Mouse (Mus musculus) hindbrain, embryonic 16.5 days (tissue): ENCODE data around the gene Riok2. TPM values are rescaled to one million over a fixed set of nuclear protein-coding genes. Genes with fewer than 3 reads are reported as not detected.

ENCODE experiments used
- ATAC-seq: fragments of 200-750 bp; cut with Nextera tagmentation; 2 replicates; pipeline ENCODE4 v1.8.0; 2017; ENCODE audit warnings: moderate TSS enrichment, moderate library complexity
- H3K27ac ChIP-seq: fragments of 300-500 bp; sonication (generic); 2 replicates; pipeline ENCODE4 v1.5.1; 2014; ENCODE audit warnings: low read depth, mild to moderate bottlenecking, control low read depth, low read length, moderate library complexity
- H3K27me3 ChIP-seq: fragments of 300-500 bp; sonication (generic); replicated peaks from 2 replicates; pipeline ENCODE4 v1.6.1; 2014; ENCODE audit warnings: low read length; ENCODE audit not compliant: control insufficient read depth, insufficient read depth
- H3K36me3 ChIP-seq: fragments of 300-500 bp; sonication (generic); 2 replicates; pipeline ENCODE4 v1.6.1; 2014; ENCODE audit warnings: mild to moderate bottlenecking, low read length, moderate library complexity, mixed read lengths; ENCODE audit not compliant: control insufficient read depth, insufficient read depth
- H3K4me1 ChIP-seq: fragments of 300-500 bp; sonication (generic); 2 replicates; pipeline ENCODE4 v1.6.1; 2014; ENCODE audit warnings: low read depth, low read length; ENCODE audit not compliant: control insufficient read depth, insufficient read depth
- H3K4me2 ChIP-seq: fragments of 300-500 bp; sonication (generic); 2 replicates; pipeline ENCODE4 v1.6.1; 2014; ENCODE audit warnings: mild to moderate bottlenecking, low read length, control low read depth, moderate library complexity
- H3K4me3 ChIP-seq: fragments of 300-500 bp; sonication (generic); 2 replicates; pipeline ENCODE4 v1.5.1; 2014; ENCODE audit warnings: mild to moderate bottlenecking, low read length, control low read depth, moderate library complexity
- H3K9ac ChIP-seq: fragments of 300-500 bp; sonication (generic); 2 replicates; pipeline ENCODE4 v1.6.1; 2014; ENCODE audit warnings: low read depth, mild to moderate bottlenecking, control low read depth, low read length, moderate library complexity
- H3K9me3 ChIP-seq: fragments of 300-500 bp; sonication (generic); 2 replicates; pipeline ENCODE4 v1.6.1; 2014; ENCODE audit warnings: mild to moderate bottlenecking, low read length, moderate library complexity; ENCODE audit not compliant: control insufficient read depth
- WGBS: fragments of 180-500 bp; shearing (Covaris S2); extraction: QIAGEN DNeasy Blood & Tissue Kit; methylation state at CpG from one replicate; pipeline ENCODE4 v1.1.7; 2014; 5-methylcytosine and 5-hydroxymethylcytosine counted together
- polyA plus RNA-seq: library from polyadenylated mRNA; unstranded; fragments of >200 nt; fragmentation: Nextera tagmentation; extraction: Ambion mirVana; gene quantifications from 2 replicates; pipeline ENCODE4 v1.2.1, GENCODE M21; 2015

The Riok2 gene
- polyA plus RNA-seq, 1 experiment from 2014 or later: 21.2 TPM

GRCm38 (mm10) chr17:17403578-17404112 lies 29.5 kb downstream of the Riok2 start:
- peak overlapping the region; percentile 20 for H3K4me2 ChIP-seq
- H3K36me3 ChIP-seq: no peaks in the 10 kb centered on the region
- WGBS: 39% methylated on average over 3 of the region's 3 CpGs

GRCm38 (mm10) chr17:17404811-17405544 lies 30.9 kb downstream of the Riok2 start:
- H3K9ac ChIP-seq: no peak overlapping the region

More at GRCm38 (mm10) chr17:17403578-17404112, 29.5 kb downstream of the Riok2 start:
- Histone ChIP-seq H3K9me3 (no peaks in the 10 kb centered on the region), H3K9ac (no peak overlapping the region), H3K27me3 (no peaks in the 10 kb centered on the region), H3K4me1 (no peaks in the 10 kb centered on the region; the same call in 1 of the 2 replicates), H3K27ac (no peak overlapping the region), H3K4me3 (no peak overlapping the region)
- no peak for ATAC-seq

GRCm38 (mm10) chr17:17405606-17406005 lies 31.5 kb downstream of the Riok2 start:
- H3K27ac ChIP-seq: no peak overlapping the region
- ATAC-seq: no peak

More at GRCm38 (mm10) chr17:17404811-17405544, 30.9 kb downstream of the Riok2 start:
- 38% methylated on average over 8 of the region's 8 CpGs for WGBS
- peak overlapping the region; percentile 11; the same call in 1 of the 2 replicates for H3K4me2 ChIP-seq
- H3K9me3 ChIP-seq: no peaks in the 10 kb centered on the region
- H3K4me3 ChIP-seq: no peak overlapping the region
- no peaks in the 10 kb centered on the region for H3K36me3 ChIP-seq
- H3K4me1 ChIP-seq: peaks cover 4% of the 10 kb centered on the region
- no peaks in the 10 kb centered on the region for H3K27me3 ChIP-seq
- ATAC-seq: no peak
- H3K27ac ChIP-seq: no peak overlapping the region

GRCm38 (mm10) chr17:17408137-17408536 lies 34.0 kb downstream of the Riok2 start:
- no peaks in the 10 kb centered on the region for H3K27me3 ChIP-seq
- H3K27ac ChIP-seq: no peak overlapping the region
- H3K9ac ChIP-seq: no peak overlapping the region
- ATAC-seq: no peak
- H3K9me3 ChIP-seq: no peaks in the 10 kb centered on the region
- no peaks in the 10 kb centered on the region for H3K36me3 ChIP-seq
- no peak overlapping the region for H3K4me2 ChIP-seq
- WGBS: 29% methylated on average over 6 of the region's 6 CpGs
- H3K4me3 ChIP-seq: no peak overlapping the region
- H3K4me1 ChIP-seq: peaks cover 4% of the 10 kb centered on the region

More at GRCm38 (mm10) chr17:17405606-17406005, 31.5 kb downstream of the Riok2 start:
- Histone ChIP-seq H3K27me3 (no peaks in the 10 kb centered on the region), H3K9ac (no peak overlapping the region), H3K4me3 (no peak overlapping the region), H3K9me3 (no peaks in the 10 kb centered on the region), H3K4me1 (peaks cover 4% of the 10 kb centered on the region), H3K36me3 (no peaks in the 10 kb centered on the region), H3K4me2 (no peak overlapping the region)
- WGBS: 45% methylated on average over 1 of the region's 1 CpGs

GRCm38 (mm10) chr17:17408720-17409478 lies 34.8 kb downstream of the Riok2 start:
- Histone ChIP-seq H3K4me2 (no peak overlapping the region), H3K4me3 (no peak overlapping the region), H3K9me3 (no peaks in the 10 kb centered on the region), H3K36me3 (no peaks in the 10 kb centered on the region), H3K9ac (no peak overlapping the region), H3K27me3 (no peaks in the 10 kb centered on the region), H3K4me1 (peaks cover 4% of the 10 kb centered on the region), H3K27ac (no peak overlapping the region)
- ATAC-seq: no peak
- 42% methylated on average over 6 of the region's 6 CpGs for WGBS

- no peaks in the 10 kb centered on the region for H3K9me3 ChIP-seq
- peak; percentile 68; the same call in 1 of the 2 replicates for ATAC-seq
- H3K9ac ChIP-seq: no peak overlapping the region
- H3K36me3 ChIP-seq: no peaks in the 10 kb centered on the region
- H3K4me3 ChIP-seq: no peak overlapping the region
- H3K27ac ChIP-seq: no peak overlapping the region
- H3K4me2 ChIP-seq: no peak overlapping the region
- WGBS: 2% methylated on average over 2 of the region's 2 CpGs
- peaks cover 4% of the 10 kb centered on the region for H3K4me1 ChIP-seq
- no peaks in the 10 kb centered on the region for H3K27me3 ChIP-seq
Observed at GRCm38 (mm10) chr17:17409601-17410000, 35.5 kb downstream of the Riok2 start.

- no peak for ATAC-seq
- Histone ChIP-seq H3K27ac (no peak overlapping the region), H3K27me3 (no peaks in the 10 kb centered on the region), H3K9ac (no peak overlapping the region), H3K36me3 (no peaks in the 10 kb centered on the region), H3K9me3 (no peaks in the 10 kb centered on the region), H3K4me2 (no peak overlapping the region), H3K4me3 (no peak overlapping the region), H3K4me1 (peaks cover 4% of the 10 kb centered on the region; the same call in 1 of the 2 replicates)
- WGBS: 67% methylated on average over 2 of the region's 2 CpGs
Observed at GRCm38 (mm10) chr17:17411443-17411842, 37.3 kb downstream of the Riok2 start.

- Histone ChIP-seq H3K27me3 (no peaks in the 10 kb centered on the region), H3K4me2 (no peak overlapping the region), H3K9ac (no peak overlapping the region), H3K4me3 (no peak overlapping the region), H3K36me3 (no peaks in the 10 kb centered on the region), H3K27ac (no peak overlapping the region), H3K9me3 (no peaks in the 10 kb centered on the region), H3K4me1 (peaks cover 4% of the 10 kb centered on the region; the same call in 1 of the 2 replicates)
- 90% methylated on average over 2 of the region's 2 CpGs for WGBS
- no peak for ATAC-seq
Observed at GRCm38 (mm10) chr17:17412176-17412575, 38.1 kb downstream of the Riok2 start.

- Histone ChIP-seq H3K4me3 (no peak overlapping the region), H3K9ac (no peak overlapping the region), H3K27ac (no peak overlapping the region), H3K27me3 (no peaks in the 10 kb centered on the region), H3K4me1 (peaks cover 4% of the 10 kb centered on the region; the same call in 1 of the 2 replicates), H3K4me2 (no peak overlapping the region), H3K36me3 (no peaks in the 10 kb centered on the region), H3K9me3 (no peaks in the 10 kb centered on the region)
- ATAC-seq: no peak
- 97% methylated on average over 3 of the region's 3 CpGs for WGBS
Observed at GRCm38 (mm10) chr17:17414206-17414605, 40.1 kb downstream of the Riok2 start.
